Mouse (Mus musculus) kidney, adult 2 months (tissue): ENCODE measurements at regions not wholly inside any gene's neighbourhood (a gene's known extent, or its start where the extent isn't known, plus 50 kb on each side); places are given as distances from the start of the nearest gene placed in this dataset.

Experiments used
- CTCF ChIP-seq: fragments of 200-500 bp; conservative IDR thresholded peaks from 2 replicates; pipeline ENCODE4 v1.5.1; 2011; ENCODE audit warnings: low read depth, mild to moderate bottlenecking, control low read depth, low read length, moderate library complexity, mixed read lengths; ENCODE audit not compliant: insufficient read depth, insufficient read length
- POLR2A ChIP-seq: fragments of 200-500 bp; IDR thresholded peaks from one replicate; pipeline ENCODE4 v1.6.1; 2011; ENCODE audit warnings: low read depth, low read length, control low read depth

- TF ChIP-seq CTCF (no peak), POLR2A (no peak)
Observed at GRCm38 (mm10) chr12:54273506-54273905, 69.8 kb upstream of the Egln3 start.
